Mouse (Mus musculus) bone marrow, adult 2 months (tissue): ENCODE data around the gene Glis3. TPM values are rescaled to one million over a fixed set of nuclear protein-coding genes. Genes with fewer than 3 reads are reported as not detected.

Experiments
- H3K27ac ChIP-seq: fragments of 200-500 bp; 2 replicates; pipeline ENCODE4 v1.5.1; 2012; ENCODE audit warnings: low read depth, mild to moderate bottlenecking, control low read depth, inconsistent platforms, low read length; ENCODE audit not compliant: control insufficient read depth, poor library complexity, insufficient read depth
- H3K4me1 ChIP-seq: fragments of 200-500 bp; 2 replicates; pipeline ENCODE4 v1.6.1; 2011; ENCODE audit warnings: low read length; ENCODE audit not compliant: control insufficient read depth, insufficient read depth
- H3K4me3 ChIP-seq: fragments of 200-500 bp; replicated peaks from 2 replicates; pipeline ENCODE3; 2011; ENCODE audit warnings: mild to moderate bottlenecking, low read depth, low read length, control low read depth; ENCODE audit not compliant: control insufficient read depth
- CTCF ChIP-seq: fragments of 200-500 bp; IDR thresholded peaks from 2 replicates; pipeline ENCODE4 v1.5.1; 2011; ENCODE audit warnings: low read length, control low read depth; ENCODE audit not compliant: control insufficient read depth, insufficient read depth
- POLR2A ChIP-seq: fragments of 200-500 bp; IDR thresholded peaks from 2 replicates; pipeline ENCODE4 v1.6.1; 2011; ENCODE audit warnings: low read depth, mild to moderate bottlenecking, control low read depth, low read length, borderline replicate concordance; ENCODE audit not compliant: control insufficient read depth
- WGBS: fragments of 180-500 bp; shearing (Covaris S2); methylation state at CpG from one replicate; pipeline ENCODE4 v1.1.7; 2018; 5-methylcytosine and 5-hydroxymethylcytosine counted together
- polyA plus RNA-seq: library from polyadenylated mRNA; stranded (reverse); fragments of >200 nt; gene quantifications from 2 replicates; pipeline ENCODE4 v1.2.4, GENCODE M21; 2011; ENCODE audit warnings: low replicate concordance; ENCODE audit not compliant: missing spikeins, insufficient read depth, insufficient read length

Gene Glis3
- polyA plus RNA-seq, 1 experiment = 2.5 TPM

GRCm38 (mm10) chr19:28573641-28574040, 106.2 kb downstream of the Glis3 start:
- no peak overlapping the region for H3K27ac ChIP-seq
- no peaks in the 10 kb centered on the region for H3K4me1 ChIP-seq
- WGBS = 81% methylated on average over 3 of the region's 3 CpGs
- H3K4me3 ChIP-seq = no peak overlapping the region
- TF ChIP-seq CTCF (no peak), POLR2A (no peak)

GRCm38 (mm10) chr19:28569856-28570255, 110.0 kb downstream of the Glis3 start:
- no peak overlapping the region for H3K27ac ChIP-seq
- H3K4me3 ChIP-seq = no peak overlapping the region
- 84% methylated on average over 3 of the region's 3 CpGs for WGBS
- H3K4me1 ChIP-seq = no peaks in the 10 kb centered on the region
- TF ChIP-seq CTCF (no peak), POLR2A (no peak)

- 5% methylated on average over 1 of the region's 1 CpGs for WGBS
- TF ChIP-seq POLR2A = no peak
- no peak for TF ChIP-seq CTCF
- Histone ChIP-seq H3K27ac (no peak overlapping the region), H3K4me3 (no peak overlapping the region), H3K4me1 (no peaks in the 10 kb centered on the region)
These were observed 112.8 kb downstream of the Glis3 start for GRCm38 (mm10) chr19:28567100-28567499.

GRCm38 (mm10) chr19:28566554-28566953, 113.3 kb downstream of the Glis3 start:
- WGBS = 57% methylated on average over 2 of the region's 2 CpGs
- TF ChIP-seq POLR2A (no peak), CTCF (no peak)
- no peak overlapping the region for H3K27ac ChIP-seq
- no peaks in the 10 kb centered on the region for H3K4me1 ChIP-seq
- no peak overlapping the region for H3K4me3 ChIP-seq

GRCm38 (mm10) chr19:28561697-28562002, 118.2 kb downstream of the Glis3 start:
- Histone ChIP-seq H3K4me3 (no peak overlapping the region), H3K4me1 (no peaks in the 10 kb centered on the region), H3K27ac (no peak overlapping the region)
- TF ChIP-seq POLR2A = no peak
- TF ChIP-seq CTCF = no peak

- Histone ChIP-seq H3K27ac (no peak overlapping the region), H3K4me1 (no peaks in the 10 kb centered on the region), H3K4me3 (no peak overlapping the region)
- no peak for TF ChIP-seq CTCF
- TF ChIP-seq POLR2A = no peak
- WGBS = 69% methylated on average over 8 of the region's 8 CpGs
These were observed 118.8 kb downstream of the Glis3 start for GRCm38 (mm10) chr19:28560801-28561696.

GRCm38 (mm10) chr19:28559836-28560235, 120.0 kb downstream of the Glis3 start:
- Histone ChIP-seq H3K4me1 (no peaks in the 10 kb centered on the region), H3K27ac (no peak overlapping the region), H3K4me3 (no peak overlapping the region)
- TF ChIP-seq POLR2A (no peak), CTCF (no peak)
- 84% methylated on average over 7 of the region's 7 CpGs for WGBS

- H3K4me3 ChIP-seq = no peak overlapping the region
- no peak overlapping the region for H3K27ac ChIP-seq
- TF ChIP-seq CTCF (no peak), POLR2A (no peak)
- no peaks in the 10 kb centered on the region for H3K4me1 ChIP-seq
- WGBS = 82% methylated on average over 10 of the region's 10 CpGs
These were observed 120.5 kb downstream of the Glis3 start for GRCm38 (mm10) chr19:28559400-28559799.

GRCm38 (mm10) chr19:28558661-28559060, 121.2 kb downstream of the Glis3 start:
- 80% methylated on average over 8 of the region's 8 CpGs for WGBS
- H3K4me3 ChIP-seq = no peak overlapping the region
- no peaks in the 10 kb centered on the region for H3K4me1 ChIP-seq
- H3K27ac ChIP-seq = no peak overlapping the region
- TF ChIP-seq CTCF (no peak), POLR2A (no peak)
